Mouse (Mus musculus) spleen, adult 18-20 months (tissue): ENCODE measurements around the gene Shpk.
A peak's percentile ranks its signal among the peaks of the same experiment; 100 is the strongest.

Experiments used
- DNase-seq, 2 experiments: peaks; one replicate each; pipeline ENCODE4 v3.0.0; 2022; ENCODE audit warnings: mixed read lengths in 2 of 2

Shpk gene

DNA sequence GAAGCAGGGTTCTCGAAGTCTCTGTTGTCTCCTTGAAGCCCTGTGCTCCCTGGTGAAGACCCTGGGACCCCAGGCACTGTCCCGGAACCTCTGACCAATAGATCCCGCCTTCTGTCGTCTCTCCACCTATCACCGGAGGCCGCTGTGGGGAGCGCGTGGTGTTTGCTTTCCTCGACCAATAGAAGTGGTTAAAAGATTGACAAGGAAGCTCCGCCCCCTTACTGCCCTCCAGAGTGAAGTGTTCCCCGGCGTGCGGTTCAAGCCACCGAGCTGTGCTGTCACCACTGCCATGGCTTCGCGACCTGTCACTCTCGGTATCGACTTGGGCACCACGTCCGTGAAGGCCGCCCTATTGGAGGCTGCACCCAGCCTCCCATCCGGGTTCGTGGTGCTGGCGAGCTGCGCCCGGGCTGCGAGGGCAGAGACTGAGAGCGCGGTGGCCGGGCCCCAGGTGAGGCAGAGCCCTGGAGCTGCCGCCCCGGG is at the start of gene Shpk:
Shpk (plus strand) TSS at position 231 of the 483 bp plus-strand sequence.
- DNase-seq: peak; percentile 85 to 90

DNA sequence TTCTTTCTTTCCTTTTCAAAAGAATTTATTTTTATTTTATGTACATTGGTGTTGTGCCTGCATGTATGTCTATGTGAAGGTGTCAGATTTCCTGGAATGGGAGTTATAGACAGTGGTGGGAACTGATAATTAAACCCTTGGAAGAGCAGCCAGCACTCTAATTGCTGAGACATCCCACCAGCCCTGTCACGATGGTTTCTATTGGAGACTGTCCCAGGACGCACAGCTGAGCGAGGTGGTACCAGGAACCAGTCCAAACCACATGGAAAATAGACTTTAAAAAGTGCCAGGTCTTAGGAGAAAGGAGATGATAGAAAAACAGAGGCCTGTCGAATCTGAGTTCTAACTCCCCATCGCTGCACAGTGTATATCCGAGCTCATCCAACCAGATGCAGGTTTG is 44.2 kb upstream of the Shpk start:
- no peak for DNase-seq

DNA sequence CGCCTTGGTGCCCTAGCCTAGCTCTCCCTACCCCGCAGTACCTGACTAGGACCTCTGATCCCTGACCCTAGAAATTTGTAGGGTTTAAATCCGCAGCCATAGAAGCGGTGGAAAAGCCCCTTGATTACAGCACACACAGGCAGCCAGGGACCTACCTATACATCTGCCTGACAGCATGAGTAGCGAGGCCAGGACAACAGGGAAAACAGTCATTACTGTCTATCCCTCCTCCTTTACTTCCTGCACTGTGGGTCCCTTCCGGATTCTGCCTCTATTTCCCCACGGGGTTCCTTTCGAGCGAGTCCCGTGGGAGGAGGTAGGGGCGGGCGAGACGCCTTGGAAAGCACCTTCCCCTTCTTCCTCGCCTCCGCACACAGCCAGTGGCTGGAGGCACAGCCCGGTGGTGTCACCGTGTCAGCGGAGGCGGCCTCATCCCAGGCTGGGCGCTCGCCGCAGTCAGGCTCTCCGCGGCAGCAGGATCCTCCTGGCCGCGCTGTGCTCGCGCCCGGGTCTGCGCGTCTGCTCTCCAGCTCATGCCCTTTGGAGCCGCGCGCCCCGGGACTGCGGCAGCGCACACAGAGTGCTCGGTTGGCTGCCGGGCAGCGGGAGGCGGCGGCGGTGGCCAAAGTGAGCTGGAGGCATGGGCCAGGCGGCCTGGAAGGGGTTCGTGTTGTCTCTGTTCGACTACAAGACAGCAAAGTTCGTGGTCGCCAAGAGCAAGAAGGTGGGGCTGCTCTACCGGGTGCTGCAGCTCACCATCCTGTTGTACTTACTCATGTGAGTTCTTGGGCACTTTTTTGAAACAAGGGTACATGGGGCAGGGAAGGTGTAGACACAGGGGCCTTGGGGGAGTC is 39.1 kb upstream of the Shpk start, which contains the start of gene P2rx5:
P2rx5 (plus strand) TSS at position 465 of the 854 bp plus-strand sequence.
- DNase-seq: no peak

DNA sequence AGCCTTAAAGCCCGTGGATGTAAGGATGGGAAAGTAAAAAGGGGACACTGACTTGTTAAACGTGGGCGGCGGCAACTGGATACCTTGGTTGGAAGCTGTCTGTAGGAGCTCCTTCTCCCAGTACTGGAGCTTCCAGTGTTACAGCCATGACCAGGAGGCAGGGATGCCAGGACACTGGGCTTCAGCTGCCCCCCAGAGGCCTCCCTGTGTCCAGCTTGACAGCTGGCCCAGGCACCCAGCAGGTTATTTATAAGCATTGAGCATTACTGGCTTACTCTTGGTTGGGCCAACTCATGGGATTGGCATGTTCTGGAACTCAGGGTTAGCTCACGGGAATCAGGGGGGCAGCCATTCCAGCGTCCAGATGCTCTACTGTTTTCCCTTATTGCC is 38.5 kb upstream of the Shpk start:
- DNase-seq: no peak

DNA sequence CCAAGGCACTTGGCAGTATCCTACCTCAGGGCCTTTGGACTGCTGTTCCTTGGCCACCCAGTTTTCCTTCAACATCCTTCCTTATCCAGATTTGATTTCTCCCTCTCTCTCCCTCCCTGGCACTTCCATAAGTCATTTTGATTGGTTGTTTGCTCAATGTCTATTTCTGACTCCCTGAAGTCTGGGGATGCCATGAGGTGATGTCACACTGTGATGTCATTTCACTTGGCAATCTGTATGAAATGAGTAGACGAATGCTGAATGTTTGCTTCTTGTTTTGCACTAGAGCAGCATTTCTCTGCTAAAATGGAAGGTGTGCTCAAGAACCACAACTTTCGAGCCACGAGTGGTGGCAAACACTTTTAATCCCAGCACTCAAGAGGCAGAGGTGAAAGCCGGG is 37.6 kb upstream of the Shpk start:
- no peak for DNase-seq

DNA sequence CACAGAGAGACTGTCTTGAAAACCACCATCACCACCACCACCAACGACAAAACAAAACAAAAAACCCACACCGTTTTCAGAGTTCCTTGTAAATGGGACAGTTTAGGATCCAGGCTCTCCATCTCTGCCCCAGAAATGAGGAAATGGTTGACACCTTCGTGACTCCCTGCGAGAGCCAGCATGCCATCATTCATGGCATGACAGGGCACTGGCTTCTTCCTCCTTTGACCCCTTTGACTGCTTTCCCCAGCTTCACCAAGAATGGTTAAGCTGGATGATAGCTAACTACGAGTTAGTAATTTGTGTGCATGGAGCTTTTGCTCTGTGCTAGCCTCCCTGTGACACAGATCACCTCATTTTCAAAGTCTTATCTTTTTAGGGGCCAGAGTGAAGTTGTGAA is 37.0 kb upstream of the Shpk start:
- DNase-seq: no peak

DNA sequence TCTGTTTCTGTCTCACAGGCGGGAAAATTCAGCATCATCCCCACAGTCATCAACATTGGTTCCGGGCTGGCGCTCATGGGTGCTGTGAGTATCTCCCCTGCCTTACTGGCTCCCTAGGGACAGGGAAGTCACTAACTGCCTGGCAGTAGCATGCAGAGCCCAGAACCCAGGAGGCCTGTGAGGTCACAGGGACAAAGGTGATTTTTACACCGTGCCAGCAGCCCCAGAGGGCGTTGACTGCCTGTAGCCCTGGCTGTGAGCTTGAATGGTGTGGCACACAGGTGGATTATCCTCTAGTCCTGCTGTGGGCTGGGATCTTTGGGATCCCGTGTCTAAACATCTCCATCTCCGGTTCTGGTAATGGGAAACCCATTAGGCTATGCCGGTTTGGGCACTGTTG is 31.2 kb upstream of the Shpk start:
- DNase-seq: no peak

DNA sequence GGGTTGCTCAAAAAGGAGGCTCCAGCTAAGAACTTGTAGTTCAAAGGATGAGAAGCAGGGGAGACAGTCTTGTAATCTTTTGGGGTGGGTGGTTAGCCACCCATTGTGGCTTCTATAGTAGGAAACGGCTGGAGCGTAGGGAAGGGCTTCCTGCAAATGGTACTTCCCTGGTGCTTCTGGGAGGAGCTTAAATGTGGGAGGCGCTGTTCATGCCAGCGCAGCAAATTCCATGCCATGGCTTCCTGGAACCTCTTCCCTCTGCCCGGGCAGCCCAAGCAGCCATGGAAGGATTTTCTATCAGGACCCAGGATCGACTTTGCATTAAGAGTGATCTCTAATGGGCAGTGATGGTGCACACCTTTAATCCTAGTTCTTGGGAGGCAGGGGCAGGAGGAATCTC is 30.7 kb upstream of the Shpk start:
- no peak for DNase-seq

DNA sequence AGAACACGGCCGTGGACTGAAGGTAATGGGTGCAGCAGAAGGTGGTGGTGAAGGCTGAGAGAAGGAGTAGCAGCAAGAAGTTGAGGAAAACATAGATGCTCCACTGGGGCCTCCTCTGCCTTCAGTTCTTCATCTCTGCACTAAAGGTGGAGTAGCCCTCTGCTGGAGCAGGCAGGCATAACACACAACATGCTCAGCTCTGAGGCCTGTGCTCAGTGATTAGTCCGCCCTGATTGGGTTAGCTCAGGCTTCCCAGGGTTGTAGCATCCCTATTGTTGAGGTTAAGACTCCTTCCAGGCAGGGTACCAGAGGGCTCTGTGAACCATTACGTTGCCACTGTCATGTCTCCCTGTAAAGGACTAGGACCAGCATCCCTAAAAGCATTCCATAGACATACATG is 30.0 kb upstream of the Shpk start:
- peak in 1 of 2 experiments; percentile 59 for DNase-seq

DNA sequence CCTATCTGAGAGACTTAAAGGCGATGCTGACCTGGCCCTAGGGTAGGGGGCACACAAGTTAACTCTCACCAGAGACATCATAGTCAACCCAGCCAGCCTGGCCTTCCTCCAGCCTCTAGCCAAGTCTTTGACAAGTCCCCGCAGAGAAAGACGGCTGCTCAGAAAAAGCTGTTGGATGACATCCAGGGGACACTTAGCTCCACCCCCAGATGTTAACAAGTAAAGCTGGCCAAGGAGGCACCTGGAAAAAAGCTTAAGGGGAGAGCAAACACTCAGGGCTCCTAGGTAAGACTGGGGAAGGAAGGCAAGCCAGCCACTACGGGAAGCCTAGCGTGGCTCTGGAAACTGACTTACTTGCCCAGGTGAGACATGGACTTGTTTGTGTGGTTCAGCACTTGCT is 27.1 kb upstream of the Shpk start:
- DNase-seq: no peak

DNA sequence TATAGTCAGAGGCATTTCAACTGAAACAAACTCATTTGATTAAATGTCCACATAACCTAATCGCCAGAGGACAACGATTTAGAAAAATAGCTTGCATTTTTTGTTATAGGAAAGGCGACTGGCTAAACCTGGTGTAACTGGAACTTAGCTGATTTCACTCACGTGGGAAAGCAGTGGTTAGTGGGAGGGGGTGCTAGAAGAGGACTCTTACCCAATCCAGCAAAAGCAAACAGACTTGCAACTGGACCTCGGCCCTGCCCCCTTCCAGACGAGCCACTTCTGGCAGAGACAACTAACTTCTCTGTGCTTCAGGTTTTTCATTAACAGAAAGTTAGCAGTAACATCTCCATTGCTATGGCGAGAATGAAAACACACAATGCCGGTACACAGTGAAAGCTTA is 23.6 kb upstream of the Shpk start:
- no peak for DNase-seq

DNA sequence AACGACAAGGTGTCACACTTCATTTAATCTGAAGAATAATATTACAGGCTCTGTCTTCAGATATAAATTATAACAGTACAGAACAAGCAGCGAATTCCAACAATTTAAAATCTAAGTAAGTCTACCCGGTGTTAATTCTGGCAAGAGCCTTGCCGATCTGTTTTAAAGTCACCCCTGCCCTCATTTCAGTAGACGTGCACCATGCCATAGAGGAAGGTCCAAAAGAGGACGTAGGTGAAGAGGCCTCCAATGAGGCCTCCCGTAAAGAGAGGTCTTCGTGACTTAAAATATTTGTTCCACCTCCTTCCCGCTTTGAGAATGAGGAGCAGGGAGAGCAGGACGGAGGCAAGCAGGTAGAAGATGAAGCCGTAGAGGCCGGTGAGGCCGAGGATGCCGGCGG is 23.1 kb upstream of the Shpk start:
- DNase-seq: no peak

DNA sequence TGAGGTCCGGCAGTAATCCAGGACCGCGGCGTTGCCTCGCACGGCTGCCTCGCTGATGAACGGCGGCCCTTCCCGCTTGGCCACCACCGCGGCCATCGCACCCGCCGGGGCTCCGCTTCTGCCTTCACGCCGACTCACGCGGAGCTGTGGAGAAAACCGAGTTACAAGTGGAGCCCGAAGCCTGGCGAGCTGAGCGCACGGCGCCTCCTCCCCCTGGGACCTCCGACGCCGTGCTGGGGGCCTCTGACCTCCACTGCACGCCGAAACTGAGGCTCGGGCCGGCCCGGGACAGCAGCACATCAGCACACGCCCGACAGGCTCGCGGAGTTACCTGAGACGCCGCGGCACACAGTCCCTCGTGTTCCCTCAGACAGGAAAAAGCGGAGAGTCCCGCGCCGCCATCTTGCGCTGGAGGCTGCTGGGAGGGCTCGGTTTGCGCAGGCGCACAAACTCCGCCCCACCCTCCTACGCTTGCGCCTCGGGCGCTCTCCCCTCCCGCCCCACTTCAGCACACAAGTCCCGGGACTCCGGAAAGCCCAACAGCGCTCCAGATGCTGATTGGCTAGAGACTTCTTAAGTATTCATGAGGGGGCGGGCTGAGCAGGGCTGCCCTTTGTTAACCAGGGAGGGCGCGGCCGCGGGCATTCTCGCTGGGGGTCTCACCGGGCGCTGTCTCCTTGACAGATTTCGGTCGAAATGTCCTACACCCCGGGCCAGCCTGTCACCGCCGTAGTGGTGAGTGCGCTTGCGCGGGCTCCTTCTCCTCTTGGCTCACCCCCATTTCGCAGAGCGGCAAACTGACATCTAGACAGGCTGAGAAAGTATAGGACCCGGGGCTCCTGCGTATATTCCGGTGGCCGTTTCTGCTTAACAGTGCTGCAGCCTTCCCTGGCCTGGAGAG is 22.4 kb upstream of the Shpk start, which contains the start of the genes Emc6 and Tax1bp3:
Emc6 (minus strand) TSS at position 430 of the 901 bp plus-strand sequence.
Tax1bp3 (plus strand) TSS at position 476 of the 901 bp plus-strand sequence.
- DNase-seq: peak; percentile 94

DNA sequence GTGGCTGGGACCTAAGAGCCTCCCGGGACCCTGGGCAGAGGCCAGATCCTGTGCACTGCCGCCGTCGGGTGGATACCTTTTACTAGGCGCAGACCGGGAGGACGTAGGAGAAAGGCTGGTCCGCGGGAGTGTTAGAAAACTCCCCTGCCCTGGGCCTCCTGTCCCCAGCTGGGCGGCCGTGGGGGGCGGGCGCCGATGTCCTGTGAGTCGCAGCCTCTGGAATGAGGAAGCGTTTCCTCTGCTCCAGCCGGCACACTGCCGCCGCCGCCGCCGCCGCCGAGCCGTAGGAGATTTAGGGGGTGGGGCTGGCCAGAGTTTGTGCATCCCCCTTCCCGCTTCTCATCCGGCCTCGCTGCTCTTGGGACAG is 21.8 kb upstream of the Shpk start:
- DNase-seq: no peak

DNA sequence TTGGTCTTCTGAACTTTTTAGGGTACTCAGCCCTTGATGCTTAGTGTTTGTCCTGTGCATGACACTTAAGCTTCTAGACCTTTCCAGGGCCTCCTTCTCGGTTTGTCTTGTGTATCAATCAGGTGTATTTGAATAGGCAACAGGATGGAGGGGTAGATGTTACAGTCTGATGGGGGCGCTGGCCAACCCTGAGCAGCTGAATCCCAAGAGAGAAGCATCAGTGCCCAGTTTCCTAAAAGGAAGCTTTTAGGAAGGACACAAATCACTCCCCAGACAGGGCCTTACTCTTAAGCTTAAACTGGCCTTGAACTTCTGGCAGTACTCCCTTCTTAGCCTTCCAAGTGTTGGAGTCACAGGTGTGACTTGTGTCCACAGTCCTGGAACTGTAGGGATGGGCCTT is 21.4 kb upstream of the Shpk start:
- DNase-seq: no peak

DNA sequence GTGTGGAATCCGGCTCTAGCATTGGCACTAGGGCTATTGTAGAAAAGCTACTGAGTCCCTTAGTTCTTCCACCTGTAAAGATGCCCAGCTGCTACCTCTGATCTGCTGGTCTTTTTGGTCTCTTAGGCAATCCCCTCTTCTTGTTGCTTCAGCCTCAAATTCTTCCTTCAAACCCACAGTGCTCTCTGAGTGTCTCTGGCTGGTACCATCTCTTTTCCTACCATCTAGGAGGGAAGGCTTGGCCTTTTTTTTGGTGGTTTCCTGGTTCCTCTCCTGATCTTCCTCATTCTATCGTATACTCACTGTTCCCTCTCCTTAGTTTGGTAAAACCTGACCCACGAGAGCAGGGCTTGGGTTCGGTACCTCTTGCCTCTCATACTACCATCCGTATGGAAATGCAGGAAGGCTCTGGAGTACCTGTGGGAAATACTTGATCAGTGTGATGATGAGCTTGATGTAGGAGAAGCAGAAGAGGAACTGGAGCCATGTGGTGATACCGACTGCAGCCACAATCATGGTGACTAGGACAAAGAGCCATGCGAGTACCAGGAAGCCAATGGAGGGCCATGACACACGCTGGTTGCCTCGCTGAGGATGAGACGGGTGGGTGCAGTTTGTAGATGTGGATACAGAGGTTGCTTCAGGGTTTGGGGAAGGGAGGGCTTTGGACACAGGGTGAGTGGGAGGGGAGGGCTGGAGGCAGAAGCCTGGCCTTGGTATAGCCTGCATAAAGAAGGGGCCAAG is 13.2 kb upstream of the Shpk start:
- no peak for DNase-seq

DNA sequence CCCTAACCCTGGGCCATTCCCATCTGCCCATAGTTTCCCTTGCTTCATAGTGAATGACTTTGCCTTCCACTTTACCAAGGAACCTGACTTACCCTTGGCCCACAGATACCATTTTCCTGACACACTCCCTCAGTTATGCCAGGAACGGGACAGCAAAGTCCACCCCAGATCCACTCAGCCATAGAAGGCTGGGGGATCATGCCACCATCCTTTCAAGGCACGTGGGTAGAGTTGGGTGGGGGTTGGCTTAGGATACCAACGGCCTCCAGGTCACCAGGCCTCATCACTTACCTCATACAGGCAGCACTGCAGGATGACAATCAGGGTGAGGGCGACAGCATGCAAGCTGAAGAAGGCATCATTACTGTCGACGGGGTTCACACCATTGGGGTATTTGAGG is 12.0 kb upstream of the Shpk start:
- DNase-seq: no peak

DNA sequence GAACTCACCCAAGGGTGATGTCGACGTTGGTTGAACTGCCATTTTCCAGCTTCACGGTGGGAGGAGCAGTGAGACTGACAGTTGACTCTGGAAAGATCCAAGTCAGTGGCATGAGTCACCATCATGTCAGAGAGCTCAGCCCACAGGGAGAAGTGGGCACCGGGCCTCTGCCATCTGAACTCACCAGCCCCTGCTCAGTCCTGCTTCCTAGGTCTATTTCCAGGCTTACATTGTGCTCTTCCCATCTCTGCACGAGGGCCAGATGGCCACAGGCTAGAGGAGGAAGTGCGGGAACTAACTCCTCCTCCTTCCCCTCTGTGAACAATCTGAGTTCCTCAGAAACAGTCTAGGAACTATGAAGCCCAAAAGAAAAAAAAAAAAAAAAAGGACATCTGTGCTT is 6.2 kb upstream of the Shpk start:
- no peak for DNase-seq

DNA sequence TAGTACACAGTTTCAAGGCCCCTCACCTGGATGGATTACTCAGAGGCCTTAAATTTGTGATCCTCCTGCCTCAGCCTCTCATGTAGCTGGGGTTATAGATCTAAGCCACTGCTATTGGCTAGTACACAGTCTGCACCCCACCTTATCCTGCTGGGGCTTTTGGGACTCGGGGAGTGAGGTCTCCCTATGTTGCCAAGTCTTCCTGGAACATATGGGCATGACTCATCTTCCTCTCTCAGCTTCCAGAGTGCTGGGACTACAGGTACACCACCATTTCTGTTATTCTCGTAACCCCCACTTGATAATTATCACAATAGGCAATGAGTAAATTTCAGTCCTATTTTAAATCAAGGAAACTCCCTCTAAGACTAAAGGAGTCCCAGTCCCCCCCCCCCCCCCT is 4.8 kb upstream of the Shpk start:
- DNase-seq: no peak

DNA sequence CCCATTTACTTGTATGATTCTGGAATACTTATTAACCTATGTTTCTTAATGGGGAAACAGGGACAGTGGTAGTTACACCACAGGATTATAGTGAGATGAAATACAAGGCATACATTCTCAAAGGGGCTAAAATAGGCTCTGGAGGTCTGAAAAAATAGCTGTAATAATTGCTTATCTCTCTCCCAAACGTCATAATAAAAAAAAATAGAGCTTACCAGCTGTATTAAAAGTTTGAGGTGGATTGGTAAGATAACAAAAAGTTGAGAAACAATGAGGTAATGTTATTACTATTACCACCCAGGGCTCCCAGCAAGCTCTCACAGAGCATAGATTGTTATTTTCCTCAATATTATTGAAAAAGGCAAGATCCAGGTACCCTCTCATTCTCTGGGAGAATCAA is 1.1 kb upstream of the Shpk start:
- no peak for DNase-seq

DNA sequence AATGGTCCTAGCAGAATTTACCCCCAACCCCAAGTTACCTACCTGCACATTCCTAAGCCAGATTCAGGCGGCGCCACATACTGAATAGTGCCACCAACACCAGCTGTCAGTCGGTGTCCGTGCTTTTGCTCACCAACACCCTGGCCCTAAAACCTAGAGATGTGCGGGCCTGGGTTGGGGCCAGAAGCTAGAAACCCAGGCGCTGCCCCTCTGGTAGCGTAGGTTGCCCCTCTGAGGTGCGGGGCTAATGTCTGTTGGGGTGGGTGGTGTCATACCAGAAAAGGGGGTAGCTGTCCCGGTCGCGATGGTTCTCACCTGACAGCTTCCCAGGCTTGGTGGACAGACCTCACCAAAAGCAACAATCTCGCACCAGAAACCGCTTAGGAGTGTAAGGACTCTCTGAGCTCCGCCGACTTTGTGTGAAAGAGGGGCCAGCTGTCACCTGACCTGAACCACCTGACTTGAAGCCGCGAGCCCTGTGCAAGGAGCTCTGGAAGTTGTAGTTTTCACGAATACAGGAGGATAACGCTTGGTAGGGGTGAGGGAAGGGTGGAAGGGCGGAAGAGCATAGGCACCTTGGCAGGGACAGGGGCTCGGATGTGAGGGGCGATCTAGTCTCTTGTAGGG is 544 bp upstream of the Shpk start, which contains the start of gene Ctns:
Ctns (minus strand) TSS at position 440 of the 627 bp plus-strand sequence.
- DNase-seq: no peak

DNA sequence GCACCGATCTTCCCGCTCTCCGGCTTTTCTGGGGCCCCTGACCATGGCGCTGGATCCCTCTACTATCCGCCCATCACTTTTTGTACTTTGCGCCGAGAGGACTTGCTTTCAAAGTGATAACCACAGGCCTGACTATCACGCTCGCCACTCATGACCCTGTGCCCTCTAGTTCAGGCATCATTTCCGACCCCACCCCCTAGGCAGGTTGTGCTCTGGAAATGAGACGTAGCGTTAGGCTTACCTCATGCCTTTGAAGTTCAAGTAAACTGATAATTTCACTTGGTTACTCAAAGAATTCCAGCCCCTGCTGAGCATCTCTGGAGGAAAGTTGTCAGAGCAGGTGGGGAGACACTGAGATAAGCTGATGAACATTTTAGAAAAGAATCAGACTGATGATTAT is 619 bp downstream of the Shpk start:
- DNase-seq: peak in 1 of 2 experiments; percentile 38
